ENCODE assay signal across 8 mouse cellular contexts in the genomic region with DNA sequence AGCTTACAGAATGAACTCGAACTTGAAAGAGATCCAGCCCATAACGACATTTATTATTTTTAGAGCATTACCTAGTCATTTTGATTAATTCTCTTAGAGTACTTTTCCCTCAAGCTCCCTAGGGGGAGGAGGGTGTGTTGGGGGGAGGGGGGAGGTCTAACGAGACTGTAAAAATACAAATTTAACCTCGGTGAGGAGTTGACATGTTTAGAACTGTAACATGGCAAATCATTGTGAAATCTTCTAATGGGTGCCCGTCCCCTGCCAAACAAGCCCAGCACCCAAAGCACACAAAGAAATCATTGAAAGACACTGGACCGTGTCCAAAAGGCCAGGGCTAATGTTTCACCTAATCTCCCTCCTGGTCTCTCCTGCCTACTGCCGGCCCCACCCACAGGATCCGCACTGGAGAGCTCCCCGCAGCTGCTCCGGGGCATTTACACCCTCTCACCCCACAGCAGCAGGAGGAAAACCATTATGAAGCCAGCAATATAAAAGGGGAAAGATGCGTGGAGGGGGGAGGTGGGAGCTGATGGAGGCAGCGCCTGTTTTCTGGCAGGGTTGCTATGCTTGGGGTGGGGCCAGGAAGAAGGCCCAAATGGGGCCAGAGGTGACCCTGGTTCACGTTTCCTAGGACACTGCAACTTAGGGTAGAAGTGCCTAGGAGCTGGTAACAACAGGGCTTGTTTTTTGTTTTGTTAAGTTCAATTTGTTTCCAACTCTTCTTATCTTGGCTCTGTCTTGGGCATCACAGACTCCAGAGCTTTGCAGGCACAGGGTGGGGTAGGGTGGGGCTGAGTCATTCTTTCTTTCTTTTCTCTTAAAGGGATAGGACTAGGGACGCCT.
DNase-seq lines count a peak whose midpoint lies in the region; ATAC-seq lines count a peak whose summit lies in the region.

No protein-coding gene starts in this region.

- peak; percentile 67 to 78 for DNase-seq in urinary bladder, adult 18-20 months (ENCODE audit: low spot score in 2 of 2)
- DNase-seq in urinary bladder, postnatal 10 days (ENCODE audit: low spot score) = no peak
- DNase-seq in kidney, postnatal 25 days = peak; percentile 96
- peak; percentile 51 for DNase-seq in urinary bladder, postnatal 25 days (ENCODE audit: low spot score)
- DNase-seq in spleen, postnatal 14 days (ENCODE audit: low spot score in 2 of 2) = no peak

- no peaks in the 10 kb centered on the region for H3K9me3 ChIP-seq in erythroblast, embryonic 14.5 days (ENCODE audit: control insufficient read depth, low read length)
- H3K9me3 ChIP-seq in heart, embryonic 16.5 days (replicated peaks; ENCODE audit: control insufficient read depth, low read length) = no peaks in the 10 kb centered on the region

- peak; percentile 33; the same call in 1 of the 2 replicates for ATAC-seq in heart, embryonic 16.5 days (replicated peaks; ENCODE audit: extremely low read depth, insufficient read depth, low FRiP score)
- peak; percentile 33; the same call in 1 of the 2 replicates for ATAC-seq in megakaryocyte, adult 5-6 weeks (ENCODE audit: poor library complexity, severe bottlenecking)

- 8% methylated on average over 14 of the region's 14 CpGs for WGBS in heart, embryonic 16.5 days

- H3K27ac ChIP-seq in heart, embryonic 16.5 days (ENCODE audit: low read length) = peak overlapping the region; percentile 55

- peak overlapping the region; percentile 55 for H3K4me2 ChIP-seq in heart, embryonic 16.5 days (ENCODE audit: low read depth, low read length)

- H3K9ac ChIP-seq in heart, embryonic 16.5 days (ENCODE audit: low read length) = peak overlapping the region; percentile 42

- H3K36me3 ChIP-seq in erythroblast, embryonic 14.5 days (ENCODE audit: control insufficient read depth) = no peaks in the 10 kb centered on the region
- no peaks in the 10 kb centered on the region for H3K36me3 ChIP-seq in heart, embryonic 16.5 days (ENCODE audit: control insufficient read depth, insufficient read depth)

- peak overlapping the region; percentile 56 for H3K4me3 ChIP-seq in erythroblast, embryonic 14.5 days (replicated peaks)
- H3K4me3 ChIP-seq in heart, embryonic 16.5 days (ENCODE audit: low read length) = peak overlapping the region; percentile 27

- peaks cover 76% of the 10 kb centered on the region for H3K4me1 ChIP-seq in erythroblast, embryonic 14.5 days (ENCODE audit: control insufficient read depth)
- peaks cover 34% of the 10 kb centered on the region for H3K4me1 ChIP-seq in heart, embryonic 16.5 days (ENCODE audit: control insufficient read depth, insufficient read depth, low read length)

- H3K27me3 ChIP-seq in erythroblast, embryonic 14.5 days (ENCODE audit: control insufficient read depth) = no peaks in the 10 kb centered on the region
- H3K27me3 ChIP-seq in heart, embryonic 16.5 days (ENCODE audit: control insufficient read depth, insufficient read depth, low read length) = no peaks in the 10 kb centered on the region

Comparison
In these comparisons a context has a peak if more than half of its experiments do, and no peak if none do; other contexts are left out.
1. DNase-seq: peak in urinary bladder, adult 18-20 months (2 of 2), kidney, postnatal 25 days (2 of 2) and urinary bladder, postnatal 25 days (single experiment); none in urinary bladder, postnatal 10 days (single experiment) and spleen, postnatal 14 days (0 of 2).